8 mouse cellular contexts compared by ENCODE assay signal in genomic region chr11:97744063-97744717, GRCm38 (mm10). TPM values are rescaled to one million over a fixed set of nuclear protein-coding genes. Genes with fewer than 3 reads are reported as not detected.
DNase-seq lines count a peak whose midpoint lies in the region; ATAC-seq lines count a peak whose summit lies in the region.

Gene Pip4k2b (minus strand): TSS chr11:97744704.

- WGBS in forebrain, embryonic 10.5 days: under 1% methylated on average over 62 of the region's 63 CpGs
- 1% methylated on average over 62 of the region's 63 CpGs for WGBS in heart, embryonic 14.5 days

- peak within 1 kb of the TSS; percentile 99 for H3K27ac ChIP-seq in forebrain, embryonic 10.5 days
- H3K27ac ChIP-seq in heart, embryonic 14.5 days (replicated peaks in 1 of 2; ENCODE audit: control insufficient read depth in 1 of 2, insufficient read depth in 1 of 2, low read depth in 2 of 2, low read length in 2 of 2): peak within 1 kb of the TSS; percentile 96 to 98

- peak; percentile 65 for DNase-seq in embryo, embryonic 10 days (ENCODE audit: low spot score)
- no peak for DNase-seq in embryo, embryonic 9.5 days (ENCODE audit: extremely low spot score)
- DNase-seq in adrenal gland, adult 18-20 months (ENCODE audit: low spot score in 2 of 2): peak in 1 of 2 experiments; percentile 60
- no peak for DNase-seq in forebrain, embryonic 10.5 days (ENCODE audit: extremely low spot score, low spot score)
- no peak for DNase-seq in layer of hippocampus, postnatal 25 days (ENCODE audit: extremely low spot score in 1 of 2, low spot score in 1 of 2)
- DNase-seq in lung, postnatal 25 days (ENCODE audit: low spot score): peak; percentile 31
- peak; percentile 67 for DNase-seq in splenic B cell, adult 2 months (ENCODE audit: low read depth, low spot score)

- H3K36me3 ChIP-seq in forebrain, embryonic 10.5 days (replicated peaks): peaks cover 36% of the 10 kb centered on the region
- H3K36me3 ChIP-seq in heart, embryonic 14.5 days (ENCODE audit: control insufficient read depth, insufficient read depth, low read length): peaks cover 31% of the 10 kb centered on the region
- H3K36me3 ChIP-seq in splenic B cell, adult 2 months (ENCODE audit: control insufficient read depth, insufficient read depth, low read length, poor library complexity, severe bottlenecking): no peaks in the 10 kb centered on the region

- peak within 1 kb of the TSS; percentile 90 for H3K4me3 ChIP-seq in forebrain, embryonic 10.5 days
- peak within 1 kb of the TSS; percentile 83 to 84 for H3K4me3 ChIP-seq in heart, embryonic 14.5 days (ENCODE audit: control insufficient read depth in 1 of 2, insufficient read depth in 1 of 2, low read depth in 1 of 2, low read length in 2 of 2)

- no peaks in the 10 kb centered on the region for H3K9me3 ChIP-seq in forebrain, embryonic 10.5 days
- no peaks in the 10 kb centered on the region for H3K9me3 ChIP-seq in heart, embryonic 14.5 days (ENCODE audit: control insufficient read depth, low read length)

- H3K9ac ChIP-seq in heart, embryonic 14.5 days (ENCODE audit: low read length): peak within 1 kb of the TSS; percentile 93

- no peaks in the 10 kb centered on the region for H3K27me3 ChIP-seq in forebrain, embryonic 10.5 days (ENCODE audit: poor library complexity, severe bottlenecking)
- H3K27me3 ChIP-seq in heart, embryonic 14.5 days (ENCODE audit: control insufficient read depth, insufficient read depth, low read length): no peaks in the 10 kb centered on the region
- no peaks in the 10 kb centered on the region for H3K27me3 ChIP-seq in splenic B cell, adult 2 months (ENCODE audit: control insufficient read depth, insufficient read depth, low read length, poor library complexity, severe bottlenecking)

- peaks cover 37% of the 10 kb centered on the region for H3K4me1 ChIP-seq in forebrain, embryonic 10.5 days
- H3K4me1 ChIP-seq in heart, embryonic 14.5 days (ENCODE audit: control insufficient read depth in 2 of 2, insufficient read depth in 2 of 2, low read length in 2 of 2): peaks cover 12 to 19% of the 10 kb centered on the region in 2 experiments

- peak; percentile 46 for ATAC-seq in heart, embryonic 14.5 days (ENCODE audit: insufficient number of reproducible peaks, insufficient read depth, low FRiP score, low read depth)

- H3K4me2 ChIP-seq in heart, embryonic 14.5 days (ENCODE audit: low read length): peak within 1 kb of the TSS; percentile 94

RNA-seq across cellular contexts. Expression of gene Pip4k2b, which starts in this region (rescaled TPM):
- 10 to 100 TPM; 22.4 to 26.5 TPM for total RNA-seq in adrenal gland, adult 18-20 months (2021)
- 1.3 and 2.1 TPM in 2 replicates for polyA plus RNA-seq in forebrain, embryonic 10.5 days (2016; fragmentation: Nextera tagmentation; extraction: Ambion mirVana)
- 0.80 and 1.1 TPM in 2 replicates for polyA plus RNA-seq in heart, embryonic 14.5 days (2014; fragmentation: Nextera tagmentation; extraction: Ambion mirVana)
- 100 to 1,000 TPM; 104 to 105 TPM for total RNA-seq in layer of hippocampus, postnatal 25 days (2021)

Comparison
In these comparisons a context has a peak if more than half of its experiments do, and no peak if none do; other contexts are left out.
1. DNase-seq: peak in embryo, embryonic 10 days (single experiment), lung, postnatal 25 days (single experiment) and splenic B cell, adult 2 months (single experiment); none in embryo, embryonic 9.5 days (single experiment), forebrain, embryonic 10.5 days (single experiment) and layer of hippocampus, postnatal 25 days (0 of 2).